Mouse (Mus musculus): ENCODE results near the gene Crabp2. TPM values are rescaled to one million over a fixed set of nuclear protein-coding genes. Genes with fewer than 3 reads are reported as not detected.

Gene Crabp2
- total and polyA plus RNA-seq, 3 experiments = 0.23 to 1.2 TPM; not detected in 1

DNA sequence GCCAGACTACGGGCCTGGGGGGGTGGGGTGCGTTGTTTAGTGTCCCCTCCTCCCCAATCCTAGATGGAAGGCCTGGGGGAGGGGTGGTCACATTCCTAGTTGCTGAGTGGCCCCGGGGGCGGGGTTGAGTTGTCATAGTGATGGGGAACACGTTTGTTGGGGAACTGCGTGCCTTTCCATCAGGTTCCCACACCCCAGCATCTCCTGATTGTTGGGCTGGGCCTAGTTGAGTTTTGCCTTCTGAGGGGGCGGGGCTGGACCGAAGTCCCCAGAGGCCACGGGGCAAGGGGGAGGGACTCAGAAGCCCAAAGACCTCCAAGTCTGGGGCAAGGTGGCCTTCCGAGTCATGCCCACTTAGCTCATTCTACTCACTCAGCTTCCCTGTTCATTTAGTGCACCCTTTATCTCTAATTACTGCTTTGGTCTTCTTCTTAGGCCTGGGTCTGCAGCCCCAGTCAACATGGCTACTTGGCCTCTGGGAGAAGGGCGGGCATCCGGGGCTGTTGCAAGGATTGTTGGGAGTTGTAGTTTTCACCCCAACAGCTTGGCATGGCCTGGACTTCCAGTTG, 37.8 kb upstream of the Crabp2 start:
- Histone ChIP-seq H3K27me3 (ENCODE audit: control insufficient read depth in 1 of 2, insufficient read depth in 2 of 2, low read length in 2 of 2) (no peaks in the 10 kb centered on the region), H3K9me3 (replicated peaks; ENCODE audit: insufficient read depth, low read length) (no peaks in the 10 kb centered on the region), H3K4me1 (ENCODE audit: control insufficient read depth in 1 of 2, insufficient read depth in 2 of 2, low read length in 2 of 2) (peaks cover 0 to 30% of the 10 kb centered on the region in 2 experiments; a peak in 3 of 4 replicates), H3K79me2 (ENCODE audit: control insufficient read depth, insufficient read depth, low read length, poor library complexity) (peaks cover 74% of the 10 kb centered on the region), H3K9ac (ENCODE audit: control insufficient read depth, low read depth, low read length, poor library complexity, severe bottlenecking) (no peak overlapping the region; the same call in 1 of the 2 replicates), H3K27ac (ENCODE audit: control insufficient read depth, low read depth, low read length) (no peak overlapping the region), H3K4me3 (ENCODE audit: control insufficient read depth in 1 of 2, insufficient read depth in 1 of 2, low read depth in 2 of 2, low read length in 2 of 2) (no peak overlapping the region), H3K36me3 (ENCODE audit: control insufficient read depth in 1 of 2, insufficient read depth in 2 of 2, low read length in 2 of 2) (peaks cover 13 to 47% of the 10 kb centered on the region in 2 experiments)
- peak; percentile 55 for DNase-seq (ENCODE audit: low read depth, low spot score)
- TF ChIP-seq SMC3 (IDR thresholded peaks at IDR 0.05; ENCODE audit: low read depth, low read length) = no peak
- TF ChIP-seq CTCF (IDR thresholded peaks at IDR 0.05 in 2 of 3, conservative IDR thresholded peaks at IDR 0.05 in 1 of 3; ENCODE audit: control insufficient read depth in 1 of 3, insufficient read depth in 1 of 3, low read depth in 2 of 3, low read length in 3 of 3, poor library complexity in 1 of 3, severe bottlenecking in 1 of 3) = no peak
- no peak for TF ChIP-seq MYC (IDR thresholded peaks at IDR 0.05; ENCODE audit: low read depth, low read length)
- peak; percentile 84 for TF ChIP-seq HCFC1 (IDR thresholded peaks at IDR 0.05; ENCODE audit: low read depth, low read length)

GRCm38 (mm10) chr3:87913491-87913890, 35.0 kb upstream of the Crabp2 start:
- Histone ChIP-seq H3K4me3 (ENCODE audit: control insufficient read depth in 1 of 2, insufficient read depth in 1 of 2, low read depth in 2 of 2, low read length in 2 of 2) (no peak overlapping the region), H3K36me3 (ENCODE audit: control insufficient read depth in 1 of 2, insufficient read depth in 2 of 2, low read length in 2 of 2) (peaks cover 20 to 39% of the 10 kb centered on the region in 2 experiments), H3K27ac (ENCODE audit: control insufficient read depth, low read depth, low read length) (no peak overlapping the region), H3K9ac (ENCODE audit: control insufficient read depth, low read depth, low read length, poor library complexity, severe bottlenecking) (no peak overlapping the region), H3K79me2 (ENCODE audit: control insufficient read depth, insufficient read depth, low read length, poor library complexity) (peaks cover 49% of the 10 kb centered on the region), H3K27me3 (ENCODE audit: control insufficient read depth in 1 of 2, insufficient read depth in 2 of 2, low read length in 2 of 2) (no peaks in the 10 kb centered on the region), H3K4me1 (ENCODE audit: control insufficient read depth in 1 of 2, insufficient read depth in 2 of 2, low read length in 2 of 2) (peaks cover 0 to 28% of the 10 kb centered on the region in 2 experiments; a peak in 3 of 4 replicates), H3K9me3 (replicated peaks; ENCODE audit: insufficient read depth, low read length) (no peaks in the 10 kb centered on the region)
- TF ChIP-seq TBP (IDR thresholded peaks at IDR 0.05; ENCODE audit: low read depth, low read length) (no peak), NRF1 (IDR thresholded peaks at IDR 0.05; ENCODE audit: insufficient read depth, low read depth, low read length, poor library complexity, severe bottlenecking) (no peak), MEF2A (IDR thresholded peaks at IDR 0.05; ENCODE audit: extremely low read depth, insufficient replicate concordance, low read depth, low read length, poor library complexity, severe bottlenecking) (no peak), KAT2A (conservative IDR thresholded peaks at IDR 0.05; ENCODE audit: low read depth, low read length) (no peak), RCOR1 (IDR thresholded peaks at IDR 0.05; ENCODE audit: low read depth, low read length) (no peak), MYC (IDR thresholded peaks at IDR 0.05; ENCODE audit: low read depth, low read length) (no peak)
- DNase-seq (ENCODE audit: low read depth, low spot score) = no peak

DNA sequence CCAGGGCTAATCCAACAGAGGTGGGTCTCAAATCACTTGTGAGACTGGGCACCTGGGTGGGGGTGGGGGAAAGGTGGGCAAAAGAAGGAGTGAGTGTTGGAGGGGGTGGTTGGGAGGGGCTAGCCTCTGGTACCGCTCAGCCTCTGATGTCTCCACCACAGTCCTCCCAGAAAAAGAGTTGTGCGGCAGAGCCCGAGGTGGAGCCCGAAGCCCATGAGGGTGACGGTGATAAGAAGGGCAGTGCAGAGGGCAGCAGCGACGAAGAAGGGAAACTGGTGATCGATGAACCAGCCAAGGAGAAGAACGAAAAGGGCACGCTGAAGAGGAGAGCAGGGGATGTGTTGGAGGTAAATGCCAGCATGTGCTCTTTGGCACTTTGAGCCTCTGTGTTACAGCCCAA, 34.6 kb upstream of the Crabp2 start:
- Histone ChIP-seq H3K9ac (ENCODE audit: control insufficient read depth, low read depth, low read length, poor library complexity, severe bottlenecking) (no peak overlapping the region), H3K4me1 (ENCODE audit: control insufficient read depth in 1 of 2, insufficient read depth in 2 of 2, low read length in 2 of 2) (peaks cover 0 to 24% of the 10 kb centered on the region in 2 experiments; a peak in 3 of 4 replicates), H3K79me2 (ENCODE audit: control insufficient read depth, insufficient read depth, low read length, poor library complexity) (peaks cover 45% of the 10 kb centered on the region), H3K27ac (ENCODE audit: control insufficient read depth, low read depth, low read length) (no peak overlapping the region), H3K36me3 (ENCODE audit: control insufficient read depth in 1 of 2, insufficient read depth in 2 of 2, low read length in 2 of 2) (peaks cover 20 to 35% of the 10 kb centered on the region in 2 experiments), H3K27me3 (ENCODE audit: control insufficient read depth in 1 of 2, insufficient read depth in 2 of 2, low read length in 2 of 2) (no peaks in the 10 kb centered on the region), H3K9me3 (replicated peaks; ENCODE audit: insufficient read depth, low read length) (no peaks in the 10 kb centered on the region), H3K4me3 (ENCODE audit: control insufficient read depth in 1 of 2, insufficient read depth in 1 of 2, low read depth in 2 of 2, low read length in 2 of 2) (no peak overlapping the region)
- TF ChIP-seq TBP (IDR thresholded peaks at IDR 0.05; ENCODE audit: low read depth, low read length) (no peak), NELFE (IDR thresholded peaks at IDR 0.05; ENCODE audit: low read depth, low read length) (no peak), MEF2A (IDR thresholded peaks at IDR 0.05; ENCODE audit: extremely low read depth, insufficient replicate concordance, low read depth, low read length, poor library complexity, severe bottlenecking) (no peak), UBTF (IDR thresholded peaks at IDR 0.05; ENCODE audit: borderline replicate concordance, insufficient read depth, low read depth, low read length) (no peak), ZC3H11A (IDR thresholded peaks at IDR 0.05; ENCODE audit: low read depth, low read length) (no peak), SIN3A (IDR thresholded peaks at IDR 0.05; ENCODE audit: low read length) (no peak), KAT2A (conservative IDR thresholded peaks at IDR 0.05; ENCODE audit: low read depth, low read length) (no peak), NRF1 (IDR thresholded peaks at IDR 0.05; ENCODE audit: insufficient read depth, low read depth, low read length, poor library complexity, severe bottlenecking) (no peak), CHD1 (IDR thresholded peaks at IDR 0.05; ENCODE audit: low read depth, low read length) (no peak), GABPA (IDR thresholded peaks at IDR 0.05; ENCODE audit: low read depth, low read length) (no peak), CHD2 (IDR thresholded peaks at IDR 0.05; ENCODE audit: low read length) (no peak), MAX (IDR thresholded peaks at IDR 0.05; ENCODE audit: low read length) (no peak), EP300 (IDR thresholded peaks at IDR 0.05; ENCODE audit: low read depth in 1 of 2, low read length in 2 of 2) (no peak), USF1 (IDR thresholded peaks at IDR 0.05; ENCODE audit: low read depth, low read length) (no peak), MXI1 (IDR thresholded peaks at IDR 0.05; ENCODE audit: low read depth, low read length) (no peak), ZNF384 (IDR thresholded peaks at IDR 0.05; ENCODE audit: low read depth, low read length) (no peak), ZMIZ1 (IDR thresholded peaks at IDR 0.05; ENCODE audit: low read depth, low read length) (no peak)
- DNase-seq (ENCODE audit: low read depth, low spot score) = no peak
